Mouse (Mus musculus) C2C12 (cell line): ENCODE data around the gene Osgin1. TPM values are rescaled to one million over a fixed set of nuclear protein-coding genes. Genes with fewer than 3 reads are reported as not detected.
A peak's percentile ranks its signal among the peaks of the same experiment; 100 is the strongest.

ENCODE experiments used
- H3K27me3 ChIP-seq: one replicate; pipeline ENCODE4 v1.6.1; 2011; ENCODE audit not compliant: control insufficient read depth, insufficient read depth, insufficient read length
- H3K36me3 ChIP-seq: one replicate; pipeline ENCODE4 v1.6.1; 2011; ENCODE audit not compliant: control insufficient read depth, insufficient read depth
- H3K4me3 ChIP-seq: one replicate; pipeline ENCODE4 v1.5.1; 2011; ENCODE audit warnings: mild to moderate bottlenecking, control low read depth; ENCODE audit not compliant: poor library complexity, insufficient read depth, severe bottlenecking
- H3K79me2 ChIP-seq: one replicate; pipeline ENCODE4 v1.6.1; 2011; ENCODE audit not compliant: control insufficient read depth, insufficient read depth
- H3K79me3 ChIP-seq: one replicate; pipeline ENCODE4 v1.6.1; 2011; ENCODE audit warnings: low read depth, control low read depth
- H3ac ChIP-seq: one replicate; pipeline ENCODE3; 2011; ENCODE audit warnings: low read depth; ENCODE audit not compliant: control insufficient read depth, insufficient read length
- CEBPB ChIP-seq: IDR thresholded peaks from one replicate; pipeline ENCODE4 v1.6.1; 2011; ENCODE audit warnings: low read depth, mild to moderate bottlenecking, control low read depth, moderate library complexity
- CTCF ChIP-seq: IDR thresholded peaks from one replicate; pipeline ENCODE4 v1.5.1; 2011; ENCODE audit not compliant: control insufficient read depth, insufficient read depth, insufficient read length
- FOSL1 ChIP-seq: IDR thresholded peaks from one replicate; pipeline ENCODE4 v1.8.0; 2011; ENCODE audit warnings: mild to moderate bottlenecking, low read length; ENCODE audit not compliant: poor library complexity, insufficient read depth, severe bottlenecking
- MAX ChIP-seq: IDR thresholded peaks from one replicate; pipeline ENCODE4 v1.6.1; 2011; ENCODE audit warnings: mild to moderate bottlenecking, control low read depth
- MYOD1 ChIP-seq: IDR thresholded peaks from one replicate; pipeline ENCODE4 v1.6.1; 2011; ENCODE audit warnings: low read depth; ENCODE audit not compliant: control insufficient read depth, insufficient read length
- MYOG ChIP-seq: IDR thresholded peaks from one replicate; pipeline ENCODE4 v1.6.1; 2011; ENCODE audit not compliant: control insufficient read depth, insufficient read length; ENCODE audit errors: extremely low read depth
- USF1 ChIP-seq: IDR thresholded peaks from one replicate; pipeline ENCODE4 v1.6.1; 2011; ENCODE audit warnings: low read depth, mild to moderate bottlenecking, control low read depth, moderate library complexity
- polyA plus RNA-seq: library from polyadenylated mRNA; unstranded; fragments of >200 nt; fragmentation: generic; extraction: Trizol; gene quantifications from one replicate; pipeline ENCODE4 v1.2.1, GENCODE M21; 2012; ENCODE audit warnings: missing spikeins

Osgin1 gene
- polyA plus RNA-seq, 1 experiment, result 18.1 TPM

DNA sequence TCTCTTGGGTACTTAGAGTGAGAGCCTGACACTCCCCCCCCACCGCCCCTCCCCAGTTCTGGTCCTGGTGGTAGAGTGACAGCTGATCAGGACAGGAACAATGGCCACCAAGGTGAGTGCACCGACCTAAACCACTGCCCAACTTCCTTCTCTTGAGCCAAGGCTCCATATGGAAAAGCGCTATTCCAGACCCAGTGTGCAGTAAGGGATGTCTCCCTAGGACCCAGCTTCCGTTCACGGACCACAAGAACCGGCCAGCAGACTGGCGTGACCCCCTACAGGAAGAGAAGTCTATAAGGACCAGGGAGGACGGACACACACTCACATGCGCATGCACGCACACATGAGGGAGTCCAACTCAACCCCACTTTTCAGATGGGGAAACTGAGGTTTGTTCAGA is 2.4 kb downstream of the Osgin1 start:
- H3K79me3 ChIP-seq, result peaks cover 26% of the 10 kb centered on the region
- H3K79me2 ChIP-seq, result peaks cover 43% of the 10 kb centered on the region
- TF ChIP-seq USF1, result no peak
- no peak for TF ChIP-seq CTCF
- no peak for TF ChIP-seq CEBPB
- TF ChIP-seq MAX, result no peak
- no peak for TF ChIP-seq MYOD1
- TF ChIP-seq MYOG, result no peak
- no peaks in the 10 kb centered on the region for H3K27me3 ChIP-seq
- H3K4me3 ChIP-seq, result no peak overlapping the region
- H3K36me3 ChIP-seq, result peaks cover 10% of the 10 kb centered on the region
- no peak overlapping the region for H3ac ChIP-seq

DNA sequence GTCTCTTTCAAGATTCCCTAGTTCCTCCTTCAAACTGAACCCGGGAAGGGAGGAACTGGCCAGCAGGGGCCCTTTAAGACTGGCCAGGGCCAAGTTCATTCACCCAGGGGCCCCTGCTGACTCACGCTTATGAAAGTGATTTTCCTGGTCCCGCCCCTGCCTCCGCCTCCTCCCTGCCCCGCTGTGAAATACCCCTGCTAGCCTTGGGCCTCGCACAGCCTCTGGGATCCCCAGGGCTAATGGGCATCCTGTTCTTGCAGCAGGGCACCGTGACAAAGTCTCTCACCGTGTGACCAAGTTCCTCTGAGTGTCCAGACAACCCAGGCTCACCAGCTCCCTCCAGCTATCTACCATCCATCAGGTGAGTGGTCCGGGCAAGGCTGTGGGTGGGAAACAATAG is 3.0 kb downstream of the Osgin1 start:
- H3K79me2 ChIP-seq, result peaks cover 49% of the 10 kb centered on the region
- H3ac ChIP-seq, result peak overlapping the region; percentile 85
- H3K27me3 ChIP-seq, result no peaks in the 10 kb centered on the region
- no peak for TF ChIP-seq MAX
- TF ChIP-seq MYOD1, result no peak
- TF ChIP-seq FOSL1, result peak; percentile 4
- no peak for TF ChIP-seq USF1
- TF ChIP-seq CTCF, result no peak
- TF ChIP-seq CEBPB, result no peak
- peaks cover 16% of the 10 kb centered on the region for H3K36me3 ChIP-seq
- H3K4me3 ChIP-seq, result peak overlapping the region; percentile 66
- peaks cover 26% of the 10 kb centered on the region for H3K79me3 ChIP-seq

GRCm38 (mm10) chr8:119437506-119437905 is 3.6 kb downstream of the Osgin1 start:
- H3K79me3 ChIP-seq, result peaks cover 26% of the 10 kb centered on the region
- H3K27me3 ChIP-seq, result no peaks in the 10 kb centered on the region
- peaks cover 49% of the 10 kb centered on the region for H3K79me2 ChIP-seq
- TF ChIP-seq CTCF (no peak), MYOG (no peak), MAX (peak; percentile 6), MYOD1 (no peak)
- peaks cover 22% of the 10 kb centered on the region for H3K36me3 ChIP-seq
- peak overlapping the region; percentile 66 for H3K4me3 ChIP-seq
- H3ac ChIP-seq, result peak overlapping the region; percentile 85

- H3K27me3 ChIP-seq, result no peaks in the 10 kb centered on the region
- no peak overlapping the region for H3ac ChIP-seq
- H3K4me3 ChIP-seq, result peak overlapping the region; percentile 16
- peaks cover 49% of the 10 kb centered on the region for H3K79me2 ChIP-seq
- TF ChIP-seq MYOD1 (no peak), MYOG (no peak), CTCF (no peak), FOSL1 (no peak), MAX (no peak), CEBPB (no peak), USF1 (no peak)
- H3K36me3 ChIP-seq, result peaks cover 35% of the 10 kb centered on the region
- H3K79me3 ChIP-seq, result peaks cover 26% of the 10 kb centered on the region
Observed at GRCm38 (mm10) chr8:119438876-119439275, 5.0 kb downstream of the Osgin1 start.

DNA sequence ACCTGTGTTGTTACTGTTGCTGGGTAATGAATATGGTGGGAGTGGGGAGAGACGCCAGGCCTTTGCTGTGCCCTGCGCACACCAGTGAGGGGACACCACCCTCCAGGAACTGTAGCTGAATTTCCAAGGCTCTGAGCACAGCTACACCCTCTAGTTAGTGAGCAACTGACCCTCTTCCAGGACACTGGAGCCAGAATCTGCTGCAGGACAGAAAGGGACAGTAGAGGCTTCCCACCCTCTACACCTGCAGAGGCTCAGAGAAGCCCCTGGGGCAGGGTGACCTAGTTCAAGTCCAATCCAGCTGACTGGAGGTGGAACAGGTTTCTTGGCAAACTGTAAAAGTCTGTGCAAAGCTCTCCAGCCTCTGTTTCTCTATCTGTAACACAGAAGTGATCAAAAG is 5.5 kb downstream of the Osgin1 start:
- no peak for TF ChIP-seq MAX
- TF ChIP-seq MYOD1, result no peak
- TF ChIP-seq MYOG, result no peak
- no peak for TF ChIP-seq USF1
- TF ChIP-seq CTCF, result no peak
- TF ChIP-seq CEBPB, result no peak
- H3ac ChIP-seq, result peak overlapping the region; percentile 9
- peaks cover 26% of the 10 kb centered on the region for H3K79me3 ChIP-seq
- peaks cover 49% of the 10 kb centered on the region for H3K79me2 ChIP-seq
- H3K36me3 ChIP-seq, result peaks cover 40% of the 10 kb centered on the region
- no peaks in the 10 kb centered on the region for H3K27me3 ChIP-seq
- H3K4me3 ChIP-seq, result peak overlapping the region; percentile 2

DNA sequence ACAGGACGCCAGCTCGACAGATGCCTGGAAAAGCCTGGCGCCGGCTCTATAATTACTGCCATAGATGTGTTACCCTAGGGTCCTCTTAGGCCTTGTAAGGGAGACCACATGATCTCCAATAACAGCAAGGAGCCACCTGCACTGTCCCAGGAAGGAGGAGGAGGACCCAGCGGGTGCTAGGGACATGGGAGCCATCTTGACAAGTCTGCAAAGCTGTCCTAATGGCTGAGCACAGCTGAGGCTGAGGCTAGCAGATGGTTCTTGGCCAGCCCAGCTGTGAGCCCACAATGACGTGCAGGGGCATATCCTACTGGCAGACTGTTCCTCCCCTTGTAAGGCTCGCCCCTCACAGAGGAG is 5.9 kb downstream of the Osgin1 start:
- H3K79me3 ChIP-seq, result peaks cover 26% of the 10 kb centered on the region
- H3K27me3 ChIP-seq, result no peaks in the 10 kb centered on the region
- no peak overlapping the region for H3ac ChIP-seq
- H3K36me3 ChIP-seq, result peaks cover 45% of the 10 kb centered on the region
- peaks cover 49% of the 10 kb centered on the region for H3K79me2 ChIP-seq
- TF ChIP-seq CEBPB (no peak), MYOD1 (peak; percentile 79)
- H3K4me3 ChIP-seq, result no peak overlapping the region
